Mouse (Mus musculus) adrenal gland, postnatal 10 days (tissue): Measurements from ENCODE around the gene Hoxd11. TPM values are rescaled to one million over a fixed set of nuclear protein-coding genes. Genes with fewer than 3 reads are reported as not detected.

Experiments
- DNase-seq: peaks from one replicate; pipeline ENCODE4 v3.0.0; 2021; ENCODE audit warnings: mixed read lengths
- total RNA-seq, 2 experiments: library from RNA; stranded (reverse); gene quantifications; 2 replicates each; pipeline ENCODE4 v1.2.3; 2021

Gene Hoxd11
- total RNA-seq, 2 experiments from 2014 or later: not detected

- no peak for DNase-seq
Observed at GRCm38 (mm10) chr2:74695813-74696430, 16.6 kb downstream of the Hoxd11 start.

- DNase-seq: no peak
Observed at GRCm38 (mm10) chr2:74696442-74697335, 17.3 kb downstream of the Hoxd11 start.

GRCm38 (mm10) chr2:74697567-74698121, 18.3 kb downstream of the Hoxd11 start, which contains the start of gene Hoxd9:
Gene Hoxd9, plus strand, starts transcription at chr2:74697727.
- DNase-seq: peak; percentile 78

DNA sequence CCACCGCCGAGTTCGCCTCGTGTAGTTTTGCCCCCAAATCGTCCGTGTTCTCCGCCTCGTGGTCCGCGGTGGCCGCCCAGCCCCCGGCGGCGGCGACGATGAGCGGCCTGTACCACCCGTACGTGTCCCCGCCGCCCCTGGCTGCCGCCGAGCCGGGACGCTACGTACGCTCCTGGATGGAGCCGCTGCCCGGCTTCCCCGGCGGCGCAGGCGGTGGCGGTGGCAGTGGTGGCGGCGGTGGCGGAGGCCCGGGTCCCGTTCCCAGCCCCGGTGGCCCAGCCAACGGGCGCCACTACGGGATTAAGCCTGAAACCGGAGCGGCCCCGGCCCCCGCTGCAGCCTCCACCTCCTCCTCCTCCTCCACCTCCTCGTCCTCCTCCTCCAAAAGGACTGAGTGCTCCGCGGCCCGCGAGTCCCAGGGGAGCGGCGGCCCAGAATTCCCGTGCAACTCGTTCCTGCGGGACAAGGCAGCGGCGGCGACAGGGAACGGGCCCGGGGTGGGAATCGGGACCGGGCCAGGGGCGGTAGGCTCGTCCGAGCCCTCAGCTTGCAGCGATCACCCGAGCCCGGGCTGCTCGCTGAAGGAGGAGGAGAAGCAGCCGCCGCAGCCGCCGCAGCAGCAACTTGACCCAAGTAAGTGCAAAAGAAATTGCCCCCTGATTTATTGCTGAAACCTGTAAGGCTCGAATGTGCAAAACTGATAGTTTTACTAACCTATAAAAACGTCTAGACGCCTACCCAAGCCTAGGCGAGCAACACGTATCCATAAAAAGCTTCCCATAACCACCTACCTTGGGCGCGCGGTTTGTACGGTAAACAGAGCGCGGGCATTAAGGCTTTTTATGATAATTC, 19.1 kb downstream of the Hoxd11 start:
- peak; percentile 49 for DNase-seq

DNA sequence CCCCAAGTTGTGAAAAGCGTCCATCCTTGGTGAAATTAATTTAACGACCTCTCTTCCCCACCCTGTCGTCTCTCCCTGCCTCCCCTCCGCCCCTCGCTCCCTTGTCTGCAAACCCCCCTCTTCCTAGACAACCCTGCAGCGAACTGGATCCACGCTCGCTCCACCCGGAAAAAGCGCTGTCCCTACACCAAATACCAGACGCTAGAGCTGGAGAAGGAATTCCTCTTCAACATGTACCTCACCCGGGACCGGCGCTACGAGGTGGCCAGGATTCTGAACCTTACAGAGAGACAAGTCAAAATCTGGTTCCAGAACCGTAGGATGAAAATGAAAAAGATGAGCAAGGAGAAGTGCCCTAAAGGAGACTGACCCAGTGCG, 19.7 kb downstream of the Hoxd11 start:
- no peak for DNase-seq

GRCm38 (mm10) chr2:74699664-74700545, 20.5 kb downstream of the Hoxd11 start:
- DNase-seq: no peak

DNA sequence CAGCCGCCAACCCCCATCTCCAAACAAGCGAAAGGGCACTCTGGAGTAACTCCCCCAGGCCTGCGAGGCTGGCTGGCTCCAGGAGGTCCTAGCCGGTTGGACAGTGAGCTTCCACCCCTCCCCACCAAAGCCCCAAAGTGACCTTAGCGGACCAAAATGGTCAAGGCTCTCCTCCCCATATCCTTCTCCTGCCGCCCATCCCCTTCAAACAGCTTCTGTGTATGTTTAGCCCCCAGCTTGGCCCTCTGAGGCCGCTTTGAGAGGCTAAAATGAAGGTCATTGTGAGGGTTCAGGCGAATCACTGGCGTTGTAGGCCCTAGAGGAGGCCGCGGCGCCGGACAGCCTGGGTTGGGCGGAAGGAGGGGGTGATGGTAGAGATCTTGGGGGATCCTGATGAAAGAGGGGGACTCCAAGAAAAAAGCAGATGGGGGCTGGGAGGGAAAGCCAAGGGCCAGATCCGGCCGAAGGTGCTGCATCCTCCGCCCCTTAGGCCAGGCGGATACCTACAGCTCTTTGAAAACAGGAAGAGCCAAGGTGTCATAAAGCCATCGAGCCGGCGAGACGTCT, 21.3 kb downstream of the Hoxd11 start:
- DNase-seq: no peak

- DNase-seq: peak; percentile 90
Observed at GRCm38 (mm10) chr2:74701949-74702819, 22.8 kb downstream of the Hoxd11 start.

- DNase-seq: no peak
Observed at GRCm38 (mm10) chr2:74702820-74703219, 23.5 kb downstream of the Hoxd11 start.

DNA sequence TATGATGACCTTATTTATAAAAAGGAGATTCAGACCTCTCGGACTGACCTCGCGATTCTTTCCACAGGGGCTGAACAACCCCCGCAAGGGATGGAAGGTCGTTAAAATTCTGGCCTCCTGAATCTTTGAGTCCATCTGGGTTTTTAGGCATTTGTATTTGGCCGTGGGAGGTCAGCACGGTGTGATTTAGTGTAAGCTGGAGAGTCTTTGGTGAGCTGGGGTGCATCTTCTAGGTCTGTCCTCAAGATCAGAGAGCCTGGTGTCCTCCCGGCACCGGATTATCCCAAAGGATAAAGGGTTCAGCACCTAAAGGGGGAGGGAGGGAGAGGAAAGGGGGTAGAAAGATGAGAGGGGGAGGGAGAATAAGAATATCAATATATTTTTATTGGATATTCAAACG, 24.0 kb downstream of the Hoxd11 start:
- DNase-seq: no peak

- peak; percentile 23 for DNase-seq
Observed at GRCm38 (mm10) chr2:74703720-74704392, 24.5 kb downstream of the Hoxd11 start.

GRCm38 (mm10) chr2:74704393-74704998, 25.1 kb downstream of the Hoxd11 start, which contains the start of gene Hoxd8:
Gene Hoxd8, plus strand, starts transcription at chr2:74704615.
- peak; percentile 88 for DNase-seq

DNA sequence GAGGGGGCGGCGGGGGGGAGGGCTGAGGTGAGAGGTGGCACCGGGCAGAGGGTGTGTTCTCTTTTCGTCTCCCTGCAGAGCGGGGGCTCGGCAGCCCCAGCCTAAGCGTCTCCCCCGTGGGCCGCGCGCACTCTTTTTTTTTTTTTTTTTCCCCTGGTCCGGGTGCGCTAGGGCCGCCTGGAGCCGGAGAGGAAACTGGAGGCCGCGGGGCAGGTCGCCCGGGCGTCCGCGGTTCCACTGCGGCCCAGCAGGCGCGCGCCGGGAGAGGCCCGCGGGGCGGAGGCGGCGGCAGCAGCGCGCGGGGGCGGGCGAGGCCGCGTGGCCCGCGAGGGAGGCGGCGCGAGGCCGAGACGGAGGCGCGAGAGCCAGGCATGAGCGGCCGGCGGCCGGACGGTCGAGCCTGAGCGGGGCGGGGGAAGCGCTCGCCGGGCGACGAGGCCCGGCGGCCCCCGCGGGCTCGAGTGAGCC, 25.7 kb downstream of the Hoxd11 start:
- peak; percentile 68 for DNase-seq

DNA sequence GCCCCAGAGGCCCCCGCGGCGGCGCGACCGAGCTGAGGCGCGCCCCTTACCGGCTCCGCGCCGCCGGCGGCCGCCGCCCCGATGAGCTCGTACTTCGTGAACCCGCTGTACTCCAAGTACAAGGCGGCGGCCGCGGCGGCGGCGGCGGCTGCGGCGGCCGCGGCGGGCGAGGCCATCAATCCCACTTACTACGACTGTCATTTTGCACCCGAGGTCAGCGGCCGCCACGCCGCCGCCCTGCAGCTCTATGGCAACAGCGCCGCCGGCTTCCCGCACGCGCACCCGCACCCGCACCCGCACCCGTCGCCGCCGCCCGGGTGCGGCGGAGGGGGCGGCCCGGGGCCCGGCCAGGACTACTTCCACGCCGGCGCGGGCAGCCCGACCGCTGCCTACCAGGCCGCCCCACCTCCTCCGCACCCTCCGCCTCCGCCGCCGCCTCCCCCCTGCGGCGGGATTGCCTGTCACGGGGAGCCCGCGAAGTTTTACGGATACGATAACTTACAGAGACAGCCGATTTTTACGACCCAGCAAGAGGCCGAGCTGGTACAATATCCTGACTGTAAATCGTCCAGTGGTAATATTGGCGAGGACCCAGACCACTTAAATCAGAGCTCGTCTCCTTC, 26.2 kb downstream of the Hoxd11 start:
- peak; percentile 78 for DNase-seq

GRCm38 (mm10) chr2:74706393-74706960, 27.1 kb downstream of the Hoxd11 start:
- DNase-seq: no peak

- peak; percentile 3 for DNase-seq
Observed at GRCm38 (mm10) chr2:74707599-74707998, 28.2 kb downstream of the Hoxd11 start.

DNA sequence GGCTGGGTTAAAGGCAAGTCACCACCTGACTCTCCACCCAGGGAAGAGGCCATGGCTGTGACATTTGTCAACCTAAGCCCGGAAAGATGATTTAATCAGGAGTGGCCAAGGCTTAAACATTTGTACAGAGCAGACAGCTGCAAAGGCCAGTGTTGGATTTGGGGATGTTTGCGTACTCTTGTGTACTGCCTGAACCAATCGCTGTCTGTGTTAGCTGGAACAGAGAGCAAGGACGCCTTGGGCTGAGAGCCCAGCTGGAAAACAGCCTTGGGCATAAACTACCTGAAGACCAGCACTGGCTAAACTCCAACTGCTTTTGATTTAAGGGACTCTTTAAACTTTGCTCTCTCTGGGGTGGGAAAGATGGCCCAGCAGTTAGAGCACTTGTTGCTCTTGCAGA, 29.3 kb downstream of the Hoxd11 start:
- peak; percentile 60 for DNase-seq
